Comparison of ENCODE assay signal across 10 mouse cellular contexts in the genomic region with DNA sequence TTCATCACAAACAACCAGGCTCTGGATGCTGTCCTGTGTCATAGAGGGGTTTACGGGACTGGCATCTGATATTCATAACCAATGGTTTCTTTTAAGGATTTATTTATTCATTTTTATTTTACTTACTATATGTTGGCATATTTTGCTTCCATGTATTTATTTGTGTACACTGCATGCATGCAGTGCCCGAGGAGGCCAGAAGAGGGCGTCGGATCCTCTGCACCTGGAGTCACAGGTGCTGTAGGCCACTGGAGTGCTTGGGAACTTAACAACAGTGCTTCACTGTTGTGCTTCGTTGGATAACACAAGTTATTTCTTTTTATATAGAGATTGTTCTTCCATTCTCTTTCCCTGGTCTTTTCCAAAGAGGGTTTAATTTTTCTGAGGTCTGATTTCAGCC.
DNase-seq lines count a peak whose midpoint lies in the region; TF ChIP-seq lines count a peak whose summit lies in the region.
"Had no signal": no experiment of that assay in that cellular context is flagged by ENCODE, and none has a peak within 500 bp of the region (broad histone marks: within the 10 kb centered on the region; RNA-seq: fewer than 3 reads in every experiment).

No protein-coding gene starts in this region.

- H3K27ac ChIP-seq in cerebellum, adult 2 months (ENCODE audit: insufficient read depth, low read length) = no peak overlapping the region
- H3K27ac ChIP-seq in layer of hippocampus, adult 2 months = no peak overlapping the region
- no peak overlapping the region for H3K27ac ChIP-seq in limb, embryonic 10.5 days
- H3K27ac ChIP-seq: hindbrain, embryonic 14.5 days; limb, embryonic 15.5 days had no signal

- no peak overlapping the region for H3K4me3 ChIP-seq in cerebellum, adult 2 months (replicated peaks; ENCODE audit: insufficient read depth, low read depth, low read length)
- no peak overlapping the region for H3K4me3 ChIP-seq in layer of hippocampus, adult 2 months
- H3K4me3 ChIP-seq in limb, embryonic 10.5 days = no peak overlapping the region
- H3K4me3 ChIP-seq: limb, embryonic 15.5 days had no signal

- H3K36me3 ChIP-seq in limb, embryonic 10.5 days = no peaks in the 10 kb centered on the region
- H3K36me3 ChIP-seq: limb, embryonic 15.5 days had no signal

- peaks cover 8% of the 10 kb centered on the region for H3K4me1 ChIP-seq in cerebellum, adult 2 months (ENCODE audit: control insufficient read depth, insufficient read depth, low read length)
- no peaks in the 10 kb centered on the region for H3K4me1 ChIP-seq in limb, embryonic 10.5 days

- no peaks in the 10 kb centered on the region for H3K9me3 ChIP-seq in limb, embryonic 10.5 days (replicated peaks)
- H3K9me3 ChIP-seq: limb, embryonic 15.5 days had no signal

- peak; percentile 51; the same call in 1 of the 2 replicates for TF ChIP-seq CTCF in cerebellum, adult 2 months (IDR thresholded peaks at IDR 0.05; ENCODE audit: borderline replicate concordance, insufficient read depth, low read depth, low read length)
- TF ChIP-seq CTCF in layer of hippocampus, adult 2 months (conservative IDR thresholded peaks at IDR 0.05) = peak; percentile 65
- TF ChIP-seq CTCF in brain, embryonic 14.5 days (IDR thresholded peaks at IDR 0.05; ENCODE audit: borderline replicate concordance, extremely low read depth, insufficient read depth, insufficient read length) = peak; percentile 44; the same call in 1 of the 2 replicates

- no peak for DNase-seq in cerebellum, adult 2 months
- DNase-seq in cerebellum, adult 9-10 months = no peak
- DNase-seq in layer of hippocampus, adult 2 months (ENCODE audit: low spot score in 2 of 2) = no peak
- DNase-seq in layer of hippocampus, postnatal 25 days (ENCODE audit: extremely low spot score in 1 of 2, low spot score in 1 of 2) = no peak
- DNase-seq in B cell, adult 2 months = peak; percentile 38 to 45
- DNase-seq in brain, embryonic 14.5 days (ENCODE audit: low read depth) = no peak
- DNase-seq in adrenal gland, postnatal 14 days = no peak
- no peak for DNase-seq in limb, embryonic 10.5 days (ENCODE audit: low spot score)

- no peaks in the 10 kb centered on the region for H3K27me3 ChIP-seq in cerebellum, adult 2 months (ENCODE audit: control insufficient read depth, insufficient read depth, low read length)
- no peaks in the 10 kb centered on the region for H3K27me3 ChIP-seq in limb, embryonic 10.5 days (ENCODE audit: low read depth, poor library complexity, severe bottlenecking)
- H3K27me3 ChIP-seq: limb, embryonic 15.5 days had no signal

- TF ChIP-seq POLR2A in cerebellum, adult 2 months (IDR thresholded peaks at IDR 0.05; ENCODE audit: borderline replicate concordance, insufficient read depth, low read length) = no peak
- TF ChIP-seq POLR2A in brain, embryonic 14.5 days (IDR thresholded peaks at IDR 0.05; ENCODE audit: borderline replicate concordance, extremely low read depth, insufficient read depth, insufficient read length, poor library complexity, severe bottlenecking) = no peak

- WGBS in cerebellum, adult 2 months = 75% methylated on average over 5 of the region's 5 CpGs
- 67% methylated on average over 5 of the region's 5 CpGs for WGBS in limb, embryonic 10.5 days

Comparison
In these comparisons a context has a peak if more than half of its experiments do, and no peak if none do; other contexts are left out.
1. DNase-seq: peak in B cell, adult 2 months (2 of 2); none in cerebellum, adult 2 months (0 of 2), cerebellum, adult 9-10 months (single experiment), layer of hippocampus, adult 2 months (0 of 2), layer of hippocampus, postnatal 25 days (0 of 2), brain, embryonic 14.5 days (single experiment), adrenal gland, postnatal 14 days (single experiment) and limb, embryonic 10.5 days (single experiment).
2. Peak in every context shown above with its lines, with median percentiles within 50 percentile points of each other: CTCF ChIP-seq.